Mouse (Mus musculus) lung, adult 2 months (tissue): Measurements from ENCODE around the gene Nmu. TPM values are rescaled to one million over a fixed set of nuclear protein-coding genes. Genes with fewer than 3 reads are reported as not detected.
A peak's percentile ranks its signal among the peaks of the same experiment; 100 is the strongest.

Source experiments
- DNase-seq: peaks from one replicate; pipeline ENCODE4 v3.0.0; 2022
- H3K4me1 ChIP-seq: fragments of 200-500 bp; 2 replicates; pipeline ENCODE4 v1.6.1; 2011; ENCODE audit warnings: low read length; ENCODE audit not compliant: control insufficient read depth, insufficient read depth
- H3K4me3 ChIP-seq: fragments of 200-500 bp; replicated peaks from 2 replicates; pipeline ENCODE3; 2011; ENCODE audit warnings: low read depth, mild to moderate bottlenecking, control low read depth, low read length; ENCODE audit errors: extremely low read depth
- CTCF ChIP-seq: fragments of 200-500 bp; IDR thresholded peaks from 2 replicates; pipeline ENCODE4 v1.5.1; 2011; ENCODE audit warnings: mild to moderate bottlenecking, low read length, control low read depth; ENCODE audit not compliant: insufficient read depth
- POLR2A ChIP-seq: fragments of 200-500 bp; IDR thresholded peaks from 2 replicates; pipeline ENCODE4 v1.6.1; 2011; ENCODE audit warnings: low read depth, mild to moderate bottlenecking, control low read depth, low read length, borderline replicate concordance; ENCODE audit errors: extremely low read depth
- WGBS: fragments of 180-500 bp; shearing (Covaris S2); methylation state at CpG from one replicate; pipeline ENCODE4 v1.1.7; 2018; 5-methylcytosine and 5-hydroxymethylcytosine counted together
- polyA plus RNA-seq: library from polyadenylated mRNA; depleted of rRNA; stranded (reverse); fragments of >200 nt; gene quantifications from 2 replicates; pipeline ENCODE4 v1.2.3, GENCODE M21; 2012

Gene Nmu
- polyA plus RNA-seq, 1 experiment, result 2.9 TPM

- no peak for DNase-seq
- no peaks in the 10 kb centered on the region; the same call in 1 of the 2 replicates for H3K4me1 ChIP-seq
- TF ChIP-seq CTCF (no peak), POLR2A (no peak)
- H3K4me3 ChIP-seq, result no peak overlapping the region
- WGBS, result 36% methylated on average over 5 of the region's 5 CpGs
Measured at GRCm38 (mm10) chr5:76365406-76365805, 1.8 kb upstream of the Nmu start.

GRCm38 (mm10) chr5:76360786-76361185 lies 2.8 kb downstream of the Nmu start:
- no peak for DNase-seq

GRCm38 (mm10) chr5:76360057-76360456 lies 3.5 kb downstream of the Nmu start:
- WGBS, result 76% methylated on average over 1 of the region's 1 CpGs
- no peak for DNase-seq

More at GRCm38 (mm10) chr5:76360786-76361185, 2.8 kb downstream of the Nmu start:
- WGBS, result 63% methylated on average over 4 of the region's 4 CpGs
- TF ChIP-seq POLR2A (no peak), CTCF (no peak)
- Histone ChIP-seq H3K4me3 (no peak overlapping the region), H3K4me1 (no peaks in the 10 kb centered on the region; the same call in 1 of the 2 replicates)

GRCm38 (mm10) chr5:76351953-76352611 lies 11.5 kb downstream of the Nmu start:
- no peaks in the 10 kb centered on the region for H3K4me1 ChIP-seq
- H3K4me3 ChIP-seq, result no peak overlapping the region
- no peak for TF ChIP-seq POLR2A
- TF ChIP-seq CTCF, result 0 out of 2 replicates have a peak, but pooled peaks have one; percentile 24
- DNase-seq, result no peak
- 66% methylated on average over 7 of the region's 7 CpGs for WGBS

More at GRCm38 (mm10) chr5:76360057-76360456, 3.5 kb downstream of the Nmu start:
- TF ChIP-seq POLR2A, result no peak
- no peak for TF ChIP-seq CTCF
- Histone ChIP-seq H3K4me3 (no peak overlapping the region), H3K4me1 (no peaks in the 10 kb centered on the region; the same call in 1 of the 2 replicates)

GRCm38 (mm10) chr5:76351537-76351936 lies 12.1 kb downstream of the Nmu start:
- no peak overlapping the region for H3K4me3 ChIP-seq
- DNase-seq, result no peak
- TF ChIP-seq POLR2A (no peak), CTCF (no peak)
- no peaks in the 10 kb centered on the region for H3K4me1 ChIP-seq
- 65% methylated on average over 5 of the region's 5 CpGs for WGBS

GRCm38 (mm10) chr5:76346137-76346536 lies 17.5 kb downstream of the Nmu start:
- Histone ChIP-seq H3K4me1 (no peaks in the 10 kb centered on the region), H3K4me3 (no peak overlapping the region)
- no peak for TF ChIP-seq POLR2A
- no peak for DNase-seq
- 51% methylated on average over 2 of the region's 2 CpGs for WGBS

- WGBS, result 35% methylated on average over 2 of the region's 2 CpGs
- TF ChIP-seq POLR2A, result no peak
- TF ChIP-seq CTCF, result no peak
- H3K4me3 ChIP-seq, result no peak overlapping the region
- no peaks in the 10 kb centered on the region for H3K4me1 ChIP-seq
- no peak for DNase-seq
Measured at GRCm38 (mm10) chr5:76340931-76341330, 22.7 kb downstream of the Nmu start.

- no peak for DNase-seq
- 76% methylated on average over 8 of the region's 8 CpGs for WGBS
- Histone ChIP-seq H3K4me3 (no peak overlapping the region), H3K4me1 (no peaks in the 10 kb centered on the region)
- no peak for TF ChIP-seq POLR2A
- no peak for TF ChIP-seq CTCF
Measured at GRCm38 (mm10) chr5:76337100-76337499, 26.5 kb downstream of the Nmu start.

GRCm38 (mm10) chr5:76333833-76334232 lies 29.8 kb downstream of the Nmu start:
- no peak for DNase-seq
- TF ChIP-seq POLR2A (no peak), CTCF (no peak)
- 79% methylated on average over 4 of the region's 4 CpGs for WGBS
- Histone ChIP-seq H3K4me1 (no peaks in the 10 kb centered on the region), H3K4me3 (no peak overlapping the region)

GRCm38 (mm10) chr5:76330953-76331352 lies 32.6 kb downstream of the Nmu start, which contains the start of gene Pdcl2:
Gene Pdcl2 (minus strand): TSS chr5:76331156.
- Histone ChIP-seq H3K4me3 (no peak within 1 kb of the TSS), H3K4me1 (no peaks in the 10 kb centered on the region)
- whole genome bisulfite sequencing, result 88% methylated on average over 7 of the region's 7 CpGs
- DNase-seq, result no peak
- no peak for TF ChIP-seq POLR2A
- TF ChIP-seq CTCF, result no peak
